Mouse (Mus musculus) midbrain, embryonic 15.5 days (tissue): ENCODE data around the gene Calm3. TPM values are rescaled to one million over a fixed set of nuclear protein-coding genes. Genes with fewer than 3 reads are reported as not detected.
"Not testable (repeated sequence)": the region's sequence is repeated elsewhere in the genome, so short reads cannot be mapped to it uniquely, and the experiment has no call there.

ENCODE experiments used
- ATAC-seq: fragments of 200-750 bp; cut with Nextera tagmentation; replicated peaks from 2 replicates; pipeline ENCODE4 v1.8.0; 2017; ENCODE audit warnings: moderate TSS enrichment
- H3K27ac ChIP-seq: fragments of 300-500 bp; sonication (generic); 2 replicates; pipeline ENCODE4 v1.5.1; 2015; ENCODE audit warnings: mild to moderate bottlenecking, inconsistent platforms
- H3K27me3 ChIP-seq: fragments of 300-500 bp; sonication (generic); replicated peaks from 2 replicates; pipeline ENCODE4 v1.6.1; 2015; ENCODE audit warnings: inconsistent platforms
- H3K36me3 ChIP-seq: fragments of 300-500 bp; sonication (generic); replicated peaks from 2 replicates; pipeline ENCODE4 v1.6.1; 2015; ENCODE audit warnings: inconsistent platforms
- H3K4me1 ChIP-seq: fragments of 300-500 bp; sonication (generic); 2 replicates; pipeline ENCODE4 v1.6.1; 2015; ENCODE audit warnings: inconsistent platforms
- H3K4me2 ChIP-seq: fragments of 300-500 bp; sonication (generic); 2 replicates; pipeline ENCODE4 v1.6.1; 2015; ENCODE audit warnings: inconsistent platforms, mild to moderate bottlenecking, moderate library complexity
- H3K4me3 ChIP-seq: fragments of 300-500 bp; sonication (generic); 2 replicates; pipeline ENCODE4 v1.5.1; 2015; ENCODE audit warnings: mild to moderate bottlenecking, inconsistent platforms
- H3K9ac ChIP-seq: fragments of 300-500 bp; sonication (generic); 2 replicates; pipeline ENCODE4 v1.6.1; 2015; ENCODE audit warnings: mild to moderate bottlenecking, inconsistent platforms
- H3K9me3 ChIP-seq: fragments of 300-500 bp; sonication (generic); 2 replicates; pipeline ENCODE4 v1.6.1; 2016; ENCODE audit warnings: inconsistent platforms
- WGBS: fragments of 180-500 bp; shearing (Covaris S2); methylation state at CpG from one replicate; pipeline ENCODE4 v1.1.7; 2015; ENCODE audit warnings: mixed read lengths; 5-methylcytosine and 5-hydroxymethylcytosine counted together
- polyA plus RNA-seq: library from polyadenylated mRNA; unstranded; fragments of >200 nt; fragmentation: Nextera tagmentation; extraction: Ambion mirVana; gene quantifications from 2 replicates; pipeline ENCODE4 v1.2.1, GENCODE M21; 2015

Gene Calm3
- polyA plus RNA-seq, result 351 and 370 TPM in 2 replicates

DNA sequence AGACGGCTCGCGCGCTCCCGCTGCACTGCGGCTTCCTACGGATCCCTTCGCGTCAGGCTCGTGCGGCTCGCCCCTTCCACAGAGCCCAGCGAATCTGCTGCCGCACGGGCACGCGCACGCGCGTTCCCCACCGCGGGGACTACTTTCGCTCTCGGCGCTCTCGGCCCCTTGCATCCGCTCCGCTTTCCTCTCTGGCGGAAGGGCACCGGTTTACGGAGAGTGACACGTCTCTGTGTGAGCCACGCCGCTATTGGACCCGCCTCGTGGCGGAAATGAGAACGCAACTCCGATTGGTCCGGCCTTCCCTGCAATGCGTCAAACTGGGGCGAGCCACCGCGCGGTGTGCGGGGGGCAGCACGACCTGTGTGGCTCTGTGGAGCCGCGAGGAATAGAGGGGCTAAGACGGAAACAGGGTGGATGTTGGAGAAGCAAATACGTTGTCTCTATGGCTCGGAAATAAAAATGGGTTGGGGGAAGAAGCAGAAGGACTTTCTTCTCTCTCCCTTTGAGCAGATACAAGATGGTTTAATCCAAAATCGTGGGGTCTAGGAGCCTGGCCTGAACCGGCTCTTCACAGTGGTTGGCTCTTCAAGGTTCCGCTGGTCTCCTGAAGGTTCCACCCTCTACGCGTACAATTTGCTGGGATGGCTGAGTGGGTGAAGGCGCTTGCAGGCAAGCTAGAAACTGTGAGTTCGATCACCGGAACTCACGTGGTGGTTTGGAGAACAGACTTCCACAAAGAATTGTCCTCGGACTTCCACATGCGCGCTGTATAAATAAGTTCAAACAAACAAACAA, at the start of gene Calm3:
TSS of gene Calm3 (minus strand) at position 78 of the 798 bp plus-strand sequence.
- no peaks in the 10 kb centered on the region for H3K36me3 ChIP-seq
- WGBS, result 1% methylated on average over 62 of the region's 64 CpGs
- H3K27ac ChIP-seq, result peak within 1 kb of the TSS; percentile 99

DNA sequence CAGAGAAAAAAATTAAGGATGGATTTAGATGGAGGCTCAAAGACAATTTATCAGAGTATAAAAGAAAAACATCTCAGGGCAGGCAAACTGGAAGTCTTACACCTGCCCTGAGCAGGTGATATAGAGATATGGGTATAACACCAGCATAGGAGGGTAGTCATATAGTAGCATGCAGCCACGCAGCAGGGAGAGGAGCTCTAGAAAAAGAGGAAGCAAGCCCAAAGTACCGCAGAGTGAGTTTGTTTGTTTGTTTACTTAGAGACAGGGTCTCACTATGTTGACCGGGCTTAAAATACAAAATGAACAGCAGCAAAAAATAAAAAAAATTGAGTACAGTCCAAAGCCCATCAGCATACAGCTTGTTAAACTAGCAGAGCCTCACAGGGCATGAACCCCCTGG, 47.2 kb upstream of the Calm3 start:
- Histone ChIP-seq H3K9ac (no peak overlapping the region), H3K4me3 (no peak overlapping the region), H3K27ac (no peak overlapping the region), H3K4me1 (no peaks in the 10 kb centered on the region), H3K36me3 (no peaks in the 10 kb centered on the region), H3K27me3 (no peaks in the 10 kb centered on the region), H3K4me2 (no peak overlapping the region), H3K9me3 (no peaks in the 10 kb centered on the region)
- no peak for ATAC-seq
- 84% methylated on average over 3 of the region's 3 CpGs for WGBS

More for the DNA sequence above, at the start of gene Calm3:
- Histone ChIP-seq H3K4me2 (peak within 1 kb of the TSS; percentile 98), H3K27me3 (no peaks in the 10 kb centered on the region), H3K4me3 (peak within 1 kb of the TSS; percentile 91), H3K4me1 (peaks cover 35% of the 10 kb centered on the region), H3K9ac (peak within 1 kb of the TSS; percentile 98), H3K9me3 (no peaks in the 10 kb centered on the region)
- peak; percentile 92 for ATAC-seq

DNA sequence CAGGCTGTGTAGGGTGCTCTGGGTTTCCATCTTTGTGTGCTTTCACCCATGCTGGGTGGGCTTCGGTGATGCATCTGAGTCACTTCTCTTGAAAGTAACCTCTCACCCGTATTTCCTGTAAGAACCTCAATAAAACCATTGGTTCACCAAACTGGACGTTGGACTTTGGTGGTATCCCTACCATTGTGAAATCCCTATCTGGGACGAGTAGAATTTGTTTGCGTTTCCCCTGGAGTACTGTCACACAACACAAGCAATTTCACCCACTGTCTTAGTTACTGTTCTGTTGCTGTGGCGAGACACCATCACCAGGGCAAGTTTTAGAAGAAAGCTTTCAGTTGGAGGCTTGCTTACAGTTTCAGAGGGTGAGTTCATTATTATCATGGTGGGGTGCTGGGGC, 44.5 kb upstream of the Calm3 start:
- H3K4me2 ChIP-seq, result no peak overlapping the region
- ATAC-seq, result no peak
- WGBS, result 90% methylated on average over 6 of the region's 6 CpGs
- no peak overlapping the region for H3K4me3 ChIP-seq
- no peak overlapping the region for H3K27ac ChIP-seq
- 0 out of 2 replicates have a peak, but pooled peaks cover 4% of the 10 kb centered on the region for H3K9me3 ChIP-seq
- no peak overlapping the region for H3K9ac ChIP-seq
- no peaks in the 10 kb centered on the region for H3K27me3 ChIP-seq
- H3K4me1 ChIP-seq, result no peaks in the 10 kb centered on the region
- H3K36me3 ChIP-seq, result no peaks in the 10 kb centered on the region

DNA sequence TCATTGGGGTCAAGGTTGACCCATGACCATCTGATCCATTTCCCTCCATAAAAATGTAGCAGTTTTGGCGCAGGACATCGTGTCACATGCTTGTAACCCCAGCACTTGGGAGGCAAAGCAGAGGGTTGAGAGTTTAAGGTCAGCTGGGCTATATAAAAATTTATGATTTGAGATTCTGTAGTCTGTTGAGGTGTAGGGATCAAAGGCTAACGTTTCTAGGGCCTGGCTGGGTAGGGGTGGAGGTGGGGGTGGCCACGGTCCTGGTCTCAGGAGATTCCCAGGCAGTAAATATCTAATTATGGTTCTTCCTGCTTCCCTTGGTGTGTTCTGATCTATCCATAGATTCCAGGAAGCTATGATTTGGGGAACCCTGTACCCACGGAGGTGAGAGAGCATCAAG, 37.8 kb upstream of the Calm3 start:
- ATAC-seq, result no peak
- H3K4me3 ChIP-seq, result no peak overlapping the region
- peak overlapping the region; percentile 69 for H3K4me2 ChIP-seq
- no peaks in the 10 kb centered on the region for H3K27me3 ChIP-seq
- 0 out of 2 replicates have a peak, but pooled peaks cover 4% of the 10 kb centered on the region for H3K9me3 ChIP-seq
- H3K9ac ChIP-seq, result no peak overlapping the region
- 88% methylated on average over 5 of the region's 5 CpGs for WGBS
- H3K27ac ChIP-seq, result no peak overlapping the region; the same call in 1 of the 2 replicates
- no peaks in the 10 kb centered on the region; the same call in 1 of the 2 replicates for H3K36me3 ChIP-seq
- peaks cover 53% of the 10 kb centered on the region for H3K4me1 ChIP-seq

DNA sequence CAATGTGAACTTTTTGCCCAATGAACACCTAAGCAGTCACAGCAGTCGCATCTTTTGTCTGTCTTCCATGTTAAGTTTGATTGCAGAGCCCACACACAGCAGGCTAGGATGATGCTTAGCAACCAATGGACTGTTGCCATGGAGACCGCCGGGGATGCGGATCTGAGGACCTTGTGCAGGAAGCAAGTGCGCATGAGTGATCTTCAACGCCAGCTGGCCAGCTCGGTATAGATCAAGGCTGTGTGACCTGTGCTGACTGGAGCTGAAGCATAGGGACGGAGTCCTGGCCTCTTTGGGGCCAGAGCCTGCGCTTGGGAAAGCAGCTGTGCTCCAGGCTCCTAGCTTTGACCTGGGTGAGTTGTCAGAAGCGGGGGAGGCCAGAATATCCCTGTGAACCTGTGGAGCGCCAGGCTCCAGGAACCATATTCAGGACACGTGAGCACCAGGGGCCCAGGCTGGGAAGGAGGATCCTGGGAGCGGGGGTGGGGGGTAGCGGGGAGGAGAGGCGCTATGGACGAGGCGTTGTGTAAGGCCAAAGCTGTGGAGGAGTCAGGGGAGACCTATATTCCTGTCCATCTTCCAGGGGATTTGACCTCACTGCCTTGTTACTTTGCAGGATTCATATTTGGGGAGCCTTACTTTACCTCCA, 35.7 kb upstream of the Calm3 start, which contains the start of gene Pnmal1:
TSS of gene Pnmal1 (plus strand) at position 141 of the 649 bp plus-strand sequence.
- H3K9me3 ChIP-seq, result 0 out of 2 replicates have a peak, but pooled peaks cover 2% of the 10 kb centered on the region
- peak within 1 kb of the TSS; percentile 46 for H3K4me3 ChIP-seq
- 3% methylated on average over 17 of the region's 17 CpGs for WGBS
- H3K36me3 ChIP-seq, result no peaks in the 10 kb centered on the region; the same call in 1 of the 2 replicates
- ATAC-seq, result peak; percentile 93
- H3K27me3 ChIP-seq, result no peaks in the 10 kb centered on the region
- peaks cover 63% of the 10 kb centered on the region for H3K4me1 ChIP-seq
- H3K27ac ChIP-seq, result peak within 1 kb of the TSS; percentile 96
- peak within 1 kb of the TSS; percentile 69 for H3K4me2 ChIP-seq
- H3K9ac ChIP-seq, result peak within 1 kb of the TSS; percentile 43

DNA sequence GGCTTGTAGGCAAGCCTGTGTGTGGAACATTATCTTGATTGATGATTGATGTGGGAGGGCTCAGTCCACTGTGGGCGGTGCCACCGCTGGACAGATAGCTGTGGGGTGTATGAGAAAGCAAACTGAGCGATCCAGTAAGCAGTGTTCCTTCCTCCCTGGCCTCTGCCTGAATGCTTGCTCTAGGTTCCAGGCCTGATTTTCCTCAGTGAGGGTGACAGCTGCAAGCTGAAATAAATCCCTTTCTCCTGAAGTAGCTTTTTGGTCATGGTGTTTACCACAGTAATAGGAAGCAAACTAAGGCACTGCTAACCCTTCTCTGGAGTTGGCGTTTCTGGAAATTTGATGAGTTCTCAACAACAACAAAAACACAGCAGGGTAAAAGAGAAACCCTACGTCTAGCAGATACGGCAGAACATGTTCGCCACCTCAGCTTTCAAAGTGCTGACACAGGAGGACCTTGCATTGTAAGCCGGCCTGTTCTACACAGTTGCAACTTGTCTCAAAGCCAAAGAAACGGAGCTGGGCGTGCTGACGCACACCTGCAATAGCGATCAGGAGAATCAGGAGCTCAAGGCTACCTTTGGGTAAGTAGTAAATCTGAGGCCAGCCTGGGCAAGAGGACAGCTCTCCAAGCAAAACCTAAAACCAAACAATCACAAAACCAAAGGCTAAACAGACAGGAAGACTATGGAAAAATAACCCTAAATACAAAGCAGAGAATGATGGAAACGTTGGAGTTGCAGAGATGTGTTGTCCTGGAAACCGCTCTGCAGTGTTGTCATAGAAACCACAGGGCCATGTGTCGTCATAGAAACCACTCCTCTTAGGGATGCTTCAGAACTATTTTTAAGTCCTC, 32.7 kb upstream of the Calm3 start:
- ATAC-seq, result peak; percentile 71
- Histone ChIP-seq H3K36me3 (no peaks in the 10 kb centered on the region), H3K4me2 (peak overlapping the region; percentile 39), H3K4me3 (no peak overlapping the region), H3K9me3 (no peaks in the 10 kb centered on the region), H3K4me1 (peaks cover 67% of the 10 kb centered on the region), H3K27ac (peak overlapping the region; percentile 96), H3K9ac (no peak overlapping the region), H3K27me3 (no peaks in the 10 kb centered on the region)
- 21% methylated on average over 15 of the region's 15 CpGs for WGBS

DNA sequence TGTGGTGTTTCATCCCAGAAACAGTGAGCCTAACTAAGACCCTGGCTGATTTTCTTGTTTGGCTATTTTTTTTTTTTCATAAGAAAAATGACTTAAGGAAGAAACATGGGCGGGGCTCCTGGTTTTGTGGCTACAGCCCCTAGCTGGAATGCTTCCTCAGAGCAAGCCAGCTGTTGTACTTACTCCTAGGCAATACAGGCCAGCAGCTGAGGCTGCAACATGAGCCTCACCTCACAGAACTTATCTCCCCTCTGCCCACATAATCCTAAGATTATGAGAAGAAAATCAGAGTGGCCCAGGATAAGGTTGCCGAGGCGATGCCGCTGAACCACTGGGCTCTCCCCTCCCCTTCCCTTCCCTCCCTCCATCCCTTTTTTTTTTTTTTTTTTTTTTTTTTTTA, 31.8 kb upstream of the Calm3 start:
- 68% methylated on average over 4 of the region's 4 CpGs for WGBS
- Histone ChIP-seq H3K4me1 (peaks cover 62% of the 10 kb centered on the region), H3K27ac (peak overlapping the region; percentile 96), H3K27me3 (no peaks in the 10 kb centered on the region), H3K4me2 (no peak overlapping the region), H3K9me3 (no peaks in the 10 kb centered on the region), H3K9ac (no peak overlapping the region), H3K36me3 (no peaks in the 10 kb centered on the region), H3K4me3 (no peak overlapping the region)
- ATAC-seq, result no peak

DNA sequence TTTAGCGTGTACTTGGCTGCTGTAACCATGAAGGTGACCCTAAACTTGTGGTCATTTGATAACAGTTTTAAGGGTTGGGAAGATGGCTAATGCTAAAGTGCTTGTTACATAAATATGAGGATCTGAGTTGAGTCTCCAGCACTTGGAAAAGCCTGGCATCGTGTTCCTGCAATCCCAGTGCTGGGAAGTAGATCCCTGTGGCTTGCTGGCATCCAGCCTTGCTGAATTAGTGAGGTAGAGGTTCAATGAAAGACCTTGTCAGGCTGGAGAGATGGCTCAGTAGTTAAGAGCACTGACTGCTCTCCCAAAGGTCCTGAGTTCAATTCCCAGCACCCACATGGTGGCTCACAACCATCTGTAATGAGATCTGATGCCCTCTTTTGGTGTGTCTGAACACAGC, 29.9 kb upstream of the Calm3 start:
- H3K9me3 ChIP-seq, H3K27me3 ChIP-seq, H3K4me2 ChIP-seq, H3K27ac ChIP-seq, H3K9ac ChIP-seq, ATAC-seq, H3K4me3 ChIP-seq, H3K36me3 ChIP-seq: not testable (repeated sequence)
- H3K4me1 ChIP-seq, result peaks cover 66% of the 10 kb centered on the region
- WGBS, result 77% methylated on average over 2 of the region's 2 CpGs

DNA sequence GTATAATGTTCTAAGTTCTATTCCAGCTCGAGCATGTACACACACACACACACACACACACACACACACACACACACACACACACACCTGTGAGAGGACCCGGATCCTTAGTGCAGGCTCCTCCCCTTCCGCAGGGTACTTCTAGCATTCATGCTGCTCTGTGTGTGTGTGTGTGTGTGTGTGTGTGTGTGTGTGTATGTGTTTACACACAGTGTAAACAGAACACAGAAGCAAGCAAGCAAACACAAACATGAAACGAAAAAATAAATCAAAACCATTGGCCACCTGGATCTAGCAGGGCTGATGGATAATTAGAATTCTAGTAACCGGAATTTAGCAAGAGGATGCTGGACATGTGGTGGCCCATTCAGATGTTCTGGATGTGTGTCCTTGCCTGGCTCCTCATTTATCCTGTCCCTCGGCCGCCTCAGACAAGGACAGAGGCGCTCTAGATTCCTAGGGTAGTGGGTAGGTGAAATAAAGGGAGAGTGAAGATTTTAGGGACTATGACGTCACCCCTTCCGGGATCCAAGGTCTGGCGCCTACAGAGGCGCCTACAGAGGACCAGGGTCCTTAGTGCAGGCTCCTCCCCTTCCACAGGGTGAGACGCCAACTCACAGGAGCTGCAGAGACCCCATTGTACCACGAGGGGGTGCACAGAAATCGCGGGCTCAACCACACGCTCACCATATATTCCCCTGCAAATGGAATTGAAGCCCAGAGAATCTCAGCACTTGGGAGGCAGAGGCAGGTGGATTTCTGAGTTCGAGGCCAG, 27.1 kb upstream of the Calm3 start:
- H3K4me2 ChIP-seq, result peak overlapping the region; percentile 86; the same call in 1 of the 2 replicates
- peak overlapping the region; percentile 80 for H3K27ac ChIP-seq
- H3K9me3 ChIP-seq, result no peaks in the 10 kb centered on the region
- H3K4me1 ChIP-seq, result peaks cover 64% of the 10 kb centered on the region
- H3K27me3 ChIP-seq, result no peaks in the 10 kb centered on the region
- H3K9ac ChIP-seq, result no peak overlapping the region
- peak; percentile 41 for ATAC-seq
- 27% methylated on average over 18 of the region's 18 CpGs for WGBS
- no peaks in the 10 kb centered on the region for H3K36me3 ChIP-seq
- no peak overlapping the region for H3K4me3 ChIP-seq

DNA sequence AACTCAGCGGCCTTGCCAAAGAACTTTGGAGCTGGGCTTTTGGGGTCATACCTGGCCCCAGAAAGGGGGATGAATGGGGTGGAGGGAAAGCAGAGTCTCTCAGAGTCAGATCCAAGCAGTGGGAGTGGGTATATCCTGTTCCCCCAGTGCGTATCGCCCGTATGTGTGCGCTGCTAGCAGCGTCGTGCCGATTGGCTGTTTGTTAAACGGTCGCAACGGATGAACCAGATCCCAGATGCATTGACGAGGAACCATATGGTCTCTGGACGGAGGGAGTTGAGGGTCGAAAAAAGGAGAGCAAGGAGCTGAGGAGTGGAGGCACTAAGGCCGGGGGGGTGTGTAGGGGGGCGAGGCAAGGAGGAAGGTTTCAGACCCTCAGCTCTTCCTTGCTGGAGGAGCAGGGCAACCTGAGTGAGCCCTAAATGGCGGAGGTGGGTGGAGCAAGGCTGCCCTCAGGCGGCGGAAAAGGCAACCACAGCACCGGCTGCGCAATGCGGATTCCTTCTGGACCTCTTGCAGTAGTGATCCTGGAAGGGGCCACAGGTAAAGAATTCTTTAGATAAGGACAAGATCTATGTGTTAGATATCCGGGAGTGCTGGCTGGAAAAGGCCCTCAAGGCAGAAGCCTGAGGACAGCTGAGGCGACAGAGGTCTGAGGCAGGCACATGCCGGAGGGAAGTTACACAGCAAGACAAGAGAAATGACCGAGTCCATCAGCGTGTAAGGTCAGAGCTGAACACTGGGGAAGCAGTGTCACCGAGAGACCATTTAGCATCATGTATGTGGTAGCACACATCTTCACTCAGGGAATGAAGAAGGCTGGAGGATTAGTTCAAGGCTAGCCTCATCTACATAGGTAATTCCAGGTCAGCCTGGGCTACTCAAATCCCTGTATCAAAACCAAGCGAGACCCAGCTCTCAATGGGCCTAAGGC, 26.3 kb upstream of the Calm3 start:
- no peaks in the 10 kb centered on the region for H3K36me3 ChIP-seq
- peak; percentile 60 for ATAC-seq
- H3K9me3 ChIP-seq, result no peaks in the 10 kb centered on the region
- peak overlapping the region; percentile 80 for H3K27ac ChIP-seq
- H3K27me3 ChIP-seq, result no peaks in the 10 kb centered on the region
- H3K4me3 ChIP-seq, result peak overlapping the region; percentile 61
- H3K9ac ChIP-seq, result peak overlapping the region; percentile 28
- WGBS, result 10% methylated on average over 29 of the region's 29 CpGs
- peaks cover 61% of the 10 kb centered on the region for H3K4me1 ChIP-seq
- H3K4me2 ChIP-seq, result peak overlapping the region; percentile 86
